Mouse (Mus musculus) limb, embryonic 13.5 days (tissue): ENCODE results near the gene Bspry. TPM values are rescaled to one million over a fixed set of nuclear protein-coding genes. Genes with fewer than 3 reads are reported as not detected.
A peak's percentile ranks its signal among the peaks of the same experiment; 100 is the strongest.

Experiments
- ATAC-seq: fragments of 200-750 bp; cut with Nextera tagmentation; 2 replicates; pipeline ENCODE4 v1.8.0; 2017; ENCODE audit warnings: low read depth, moderate number of reproducible peaks, moderate TSS enrichment; ENCODE audit not compliant: low FRiP score
- H3K27ac ChIP-seq: fragments of 300-500 bp; sonication (generic); 2 replicates; pipeline ENCODE4 v1.5.1; 2015; ENCODE audit warnings: inconsistent platforms, mild to moderate bottlenecking, moderate library complexity
- H3K27me3 ChIP-seq: fragments of 300-500 bp; sonication (generic); 2 replicates; pipeline ENCODE4 v1.6.1; 2015; ENCODE audit warnings: mild to moderate bottlenecking, inconsistent platforms
- H3K36me3 ChIP-seq: fragments of 300-500 bp; sonication (generic); 2 replicates; pipeline ENCODE4 v1.6.1; 2015; ENCODE audit warnings: inconsistent platforms, mild to moderate bottlenecking, moderate library complexity
- H3K4me1 ChIP-seq: fragments of 300-500 bp; sonication (generic); 2 replicates; pipeline ENCODE4 v1.6.1; 2015; ENCODE audit warnings: inconsistent platforms
- H3K4me2 ChIP-seq: fragments of 300-500 bp; sonication (generic); replicated peaks from 2 replicates; pipeline ENCODE4 v1.6.1; 2015; ENCODE audit warnings: inconsistent platforms, mild to moderate bottlenecking, moderate library complexity
- H3K4me3 ChIP-seq: fragments of 300-500 bp; sonication (generic); 2 replicates; pipeline ENCODE4 v1.5.1; 2015; ENCODE audit warnings: moderate library complexity, mild to moderate bottlenecking, inconsistent platforms
- H3K9ac ChIP-seq: fragments of 300-500 bp; sonication (generic); 2 replicates; pipeline ENCODE4 v1.6.1; 2015; ENCODE audit warnings: mild to moderate bottlenecking, inconsistent platforms
- H3K9me3 ChIP-seq: fragments of 300-500 bp; sonication (generic); 2 replicates; pipeline ENCODE4 v1.6.1; 2016; ENCODE audit warnings: inconsistent platforms
- WGBS: fragments of 180-500 bp; shearing (Covaris S2); methylation state at CpG from one replicate; pipeline ENCODE4 v1.1.7; 2015; 5-methylcytosine and 5-hydroxymethylcytosine counted together
- polyA plus RNA-seq: library from polyadenylated mRNA; unstranded; fragments of >200 nt; fragmentation: Nextera tagmentation; extraction: Ambion mirVana; gene quantifications from 2 replicates; pipeline ENCODE4 v1.2.1, GENCODE M21; 2015

Bspry gene
- polyA plus RNA-seq, 1 experiment from 2014 or later: 3.2 TPM

DNA sequence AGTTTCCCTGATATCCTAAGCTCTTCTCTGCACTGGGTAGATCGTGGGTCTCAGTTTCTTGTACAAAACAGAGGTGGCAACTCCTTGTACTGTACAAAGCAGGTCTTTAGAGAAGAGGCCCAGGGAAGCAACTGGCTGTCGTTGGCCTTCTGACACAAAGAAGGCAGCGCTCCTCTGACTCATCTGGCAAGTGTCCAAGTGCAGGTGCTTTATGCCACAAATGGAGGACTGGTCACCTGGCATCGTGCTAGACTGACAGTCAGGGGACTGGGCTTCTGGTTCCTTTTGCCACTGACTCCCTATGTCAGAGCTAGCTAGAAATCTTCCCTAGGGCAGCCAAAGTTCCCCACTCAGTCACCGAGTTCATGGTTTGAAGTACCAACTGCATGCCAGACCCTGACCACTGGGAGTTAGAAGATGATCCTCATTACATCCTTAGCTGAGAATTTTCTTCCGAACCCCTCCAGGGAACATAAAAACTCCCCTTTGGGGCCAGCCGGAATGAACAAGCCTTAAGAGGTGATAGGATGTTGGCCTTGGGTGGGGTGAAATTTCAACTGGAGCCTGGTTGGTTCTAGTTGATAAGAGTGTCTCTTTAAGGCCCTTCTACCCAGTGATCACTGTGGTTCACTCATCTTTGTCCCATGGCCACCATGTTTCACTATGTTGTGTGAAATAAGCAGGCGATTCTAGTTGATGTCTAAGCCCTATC lies 5.8 kb downstream of the Bspry start:
- Histone ChIP-seq H3K4me1 (peaks cover 4% of the 10 kb centered on the region; the same call in 1 of the 2 replicates), H3K27ac (no peak overlapping the region), H3K9ac (no peak overlapping the region), H3K4me2 (no peak overlapping the region), H3K9me3 (no peaks in the 10 kb centered on the region), H3K4me3 (no peak overlapping the region), H3K27me3 (peaks cover 19% of the 10 kb centered on the region), H3K36me3 (no peaks in the 10 kb centered on the region)
- no peak for ATAC-seq
- WGBS: 88% methylated on average over 8 of the region's 8 CpGs

DNA sequence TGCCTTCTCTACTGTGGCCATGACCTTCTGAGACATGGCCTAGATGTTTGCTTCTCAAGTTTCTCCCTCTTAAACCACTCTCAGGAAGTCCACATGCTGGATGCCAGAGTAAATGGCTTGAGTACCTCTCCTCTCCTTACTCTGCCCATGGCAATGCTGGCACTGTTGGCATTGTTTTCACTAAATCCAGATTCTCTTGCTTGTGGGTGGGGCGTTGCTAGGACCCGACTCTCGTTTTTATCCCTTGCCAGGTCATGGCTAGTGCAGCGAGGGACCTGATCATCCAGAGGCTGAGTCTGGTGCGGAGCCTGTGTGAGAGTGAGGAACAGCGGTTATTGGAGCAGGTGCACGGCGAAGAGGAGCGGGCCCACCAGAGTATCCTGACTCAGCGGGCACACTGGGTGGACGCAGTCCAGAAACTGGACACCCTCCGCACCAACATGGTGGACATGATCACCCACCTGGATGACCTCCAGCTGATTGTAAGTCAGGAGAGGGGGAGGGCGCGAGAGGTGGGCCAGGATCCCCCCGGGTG lies 6.4 kb downstream of the Bspry start:
- ATAC-seq: no peak
- no peak overlapping the region for H3K4me3 ChIP-seq
- 88% methylated on average over 15 of the region's 15 CpGs for WGBS

DNA sequence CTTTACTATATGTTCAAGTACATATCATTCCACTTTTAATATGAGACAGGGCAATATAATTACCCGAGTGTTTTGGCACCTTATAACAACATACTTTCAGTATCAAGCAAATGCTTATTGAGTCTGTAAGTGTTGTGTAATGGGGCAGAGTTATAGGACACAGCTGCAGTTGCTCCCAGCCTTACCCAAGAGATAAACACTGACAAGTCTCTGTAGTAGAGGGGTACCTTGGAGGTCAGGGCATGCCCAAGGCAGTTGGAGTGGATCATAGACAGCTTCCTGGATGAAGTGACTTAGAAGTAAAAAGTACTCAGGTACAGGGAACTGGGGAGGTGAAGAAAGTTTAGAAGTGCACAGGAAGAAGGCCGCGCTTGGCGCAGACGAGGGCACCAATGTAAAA lies 7.3 kb downstream of the Bspry start:
- ATAC-seq: no peak
- H3K36me3 ChIP-seq: no peaks in the 10 kb centered on the region
- 89% methylated on average over 5 of the region's 5 CpGs for WGBS

More for the DNA sequence above, 6.4 kb downstream of the Bspry start:
- Histone ChIP-seq H3K4me1 (no peaks in the 10 kb centered on the region), H3K27ac (no peak overlapping the region), H3K4me2 (no peak overlapping the region), H3K27me3 (peaks cover 13% of the 10 kb centered on the region), H3K9me3 (no peaks in the 10 kb centered on the region), H3K9ac (no peak overlapping the region), H3K36me3 (no peaks in the 10 kb centered on the region)

DNA sequence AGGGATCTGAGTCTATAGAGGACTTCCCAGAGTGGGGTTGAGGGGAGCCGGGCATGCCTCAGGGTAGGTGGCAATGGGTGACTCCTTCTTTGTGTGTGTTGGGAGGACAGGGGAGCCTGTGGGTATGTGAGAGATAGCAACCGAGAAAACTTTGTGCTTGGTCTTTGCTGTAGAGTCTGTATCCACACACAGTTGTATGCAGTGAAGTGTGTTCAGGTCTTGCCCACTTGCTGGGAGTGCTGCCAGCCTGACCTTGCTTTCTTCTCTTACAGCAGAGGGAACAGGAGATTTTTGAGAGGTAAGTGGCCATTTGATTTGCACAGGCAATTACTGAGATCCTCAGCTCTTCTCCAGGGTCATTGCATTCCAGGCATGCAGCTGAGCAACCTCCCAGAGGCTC lies 8.1 kb downstream of the Bspry start:
- Histone ChIP-seq H3K36me3 (no peaks in the 10 kb centered on the region), H3K4me1 (no peaks in the 10 kb centered on the region), H3K4me2 (no peak overlapping the region), H3K9me3 (no peaks in the 10 kb centered on the region), H3K27ac (no peak overlapping the region), H3K4me3 (no peak overlapping the region), H3K9ac (no peak overlapping the region), H3K27me3 (no peaks in the 10 kb centered on the region)
- WGBS: 86% methylated on average over 2 of the region's 2 CpGs
- no peak for ATAC-seq

More for the DNA sequence above, 7.3 kb downstream of the Bspry start:
- Histone ChIP-seq H3K9ac (no peak overlapping the region), H3K27ac (no peak overlapping the region), H3K4me1 (no peaks in the 10 kb centered on the region), H3K4me3 (no peak overlapping the region), H3K4me2 (no peak overlapping the region), H3K9me3 (no peaks in the 10 kb centered on the region), H3K27me3 (peaks cover 5% of the 10 kb centered on the region; the same call in 1 of the 2 replicates)

DNA sequence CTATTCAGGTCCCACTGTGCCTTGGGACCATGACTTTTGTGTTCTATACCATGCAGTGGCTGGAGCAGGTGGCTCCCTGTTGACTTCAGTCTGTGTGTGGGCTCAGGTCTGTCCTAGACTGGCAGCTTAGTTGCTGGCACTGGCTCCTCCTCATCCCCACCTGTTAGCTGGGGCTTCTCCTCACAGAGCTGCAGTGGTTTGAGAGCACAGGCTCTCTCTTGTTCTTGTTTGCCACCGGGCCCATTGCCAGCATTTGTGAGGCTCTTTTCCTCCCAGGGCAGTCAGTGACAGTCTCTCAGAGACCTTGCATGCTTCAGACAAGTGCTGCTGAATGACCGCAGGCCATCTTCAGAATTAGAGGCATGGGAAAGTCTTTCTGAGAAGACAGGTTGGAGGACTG lies 12.8 kb downstream of the Bspry start:
- Histone ChIP-seq H3K4me3 (no peak overlapping the region), H3K4me2 (no peak overlapping the region), H3K27me3 (no peaks in the 10 kb centered on the region), H3K36me3 (peaks cover 14% of the 10 kb centered on the region), H3K9ac (no peak overlapping the region), H3K9me3 (no peaks in the 10 kb centered on the region), H3K27ac (no peak overlapping the region), H3K4me1 (no peaks in the 10 kb centered on the region)
- no peak for ATAC-seq
- WGBS: 73% methylated on average over 2 of the region's 2 CpGs

DNA sequence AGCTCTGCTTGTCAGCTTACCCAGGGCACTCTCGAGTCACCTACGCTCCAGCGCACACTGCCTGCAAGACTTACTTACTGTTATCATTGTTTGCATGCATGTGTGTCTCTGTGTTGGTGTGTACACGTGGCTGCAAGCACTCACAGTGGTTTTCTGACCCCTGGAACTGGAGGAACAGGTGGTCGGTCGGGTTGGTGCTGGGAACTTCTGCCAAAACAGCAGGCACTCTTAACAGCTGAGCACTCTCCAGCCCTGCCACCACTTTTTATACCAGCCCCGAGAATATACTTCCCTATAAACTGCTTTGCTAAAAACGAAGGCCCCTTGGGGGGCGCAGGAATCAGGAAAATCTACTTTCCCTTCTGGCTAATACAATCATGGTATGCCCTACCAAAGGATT lies 14.4 kb downstream of the Bspry start:
- H3K27ac ChIP-seq: no peak overlapping the region
- no peaks in the 10 kb centered on the region for H3K27me3 ChIP-seq
- no peaks in the 10 kb centered on the region for H3K4me1 ChIP-seq
- H3K9me3 ChIP-seq: no peaks in the 10 kb centered on the region
- no peak overlapping the region for H3K4me3 ChIP-seq
- no peak overlapping the region for H3K4me2 ChIP-seq
- H3K9ac ChIP-seq: no peak overlapping the region
- 65% methylated on average over 9 of the region's 9 CpGs for WGBS
- H3K36me3 ChIP-seq: peaks cover 30% of the 10 kb centered on the region
- no peak for ATAC-seq

DNA sequence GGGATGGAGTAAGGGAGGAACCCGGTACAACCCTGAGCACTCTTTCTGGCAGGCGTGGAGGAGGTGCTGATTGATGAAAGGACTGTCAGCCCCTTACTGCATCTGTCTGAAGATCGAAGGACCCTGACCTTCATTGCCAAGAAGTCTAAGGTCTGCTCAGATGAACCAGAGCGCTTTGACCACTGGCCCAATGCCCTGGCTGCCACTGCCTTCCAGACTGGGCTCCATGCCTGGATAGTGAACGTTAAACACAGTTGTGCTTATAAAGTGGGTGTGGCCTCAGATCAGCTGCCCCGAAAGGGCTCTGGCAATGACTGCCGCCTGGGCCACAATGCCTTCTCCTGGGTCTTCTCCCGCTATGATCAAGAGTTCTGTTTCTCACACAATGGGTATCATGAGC lies 16.1 kb downstream of the Bspry start:
- no peaks in the 10 kb centered on the region for H3K9me3 ChIP-seq
- no peak overlapping the region for H3K4me3 ChIP-seq
- H3K9ac ChIP-seq: no peak overlapping the region
- H3K36me3 ChIP-seq: peaks cover 39% of the 10 kb centered on the region
- H3K27me3 ChIP-seq: no peaks in the 10 kb centered on the region
- H3K4me1 ChIP-seq: peaks cover 3% of the 10 kb centered on the region
- 79% methylated on average over 8 of the region's 8 CpGs for WGBS
- H3K4me2 ChIP-seq: no peak overlapping the region
- ATAC-seq: no peak
- no peak overlapping the region for H3K27ac ChIP-seq

DNA sequence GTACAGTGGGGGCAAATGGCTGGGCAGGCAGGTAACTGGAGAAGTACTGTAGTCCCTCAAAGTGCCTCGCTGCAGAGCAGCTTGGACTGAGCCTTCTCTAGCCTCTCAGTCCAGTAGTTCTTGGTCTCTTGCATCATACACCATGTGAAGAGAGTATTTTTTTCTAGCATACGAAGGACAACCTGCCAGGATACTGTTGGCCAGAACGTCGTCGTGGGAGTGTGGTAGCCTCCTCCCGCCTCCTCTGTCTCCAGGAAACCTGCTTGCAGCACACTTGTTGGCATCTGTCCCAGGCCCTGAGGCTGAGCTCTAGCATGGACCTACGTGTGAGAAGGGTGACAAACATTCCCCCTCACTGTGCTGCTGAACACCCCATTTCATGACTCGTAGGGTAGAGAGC lies 17.0 kb downstream of the Bspry start:
- peaks cover 8% of the 10 kb centered on the region for H3K4me1 ChIP-seq
- ATAC-seq: no peak
- 74% methylated on average over 8 of the region's 8 CpGs for WGBS
- no peak overlapping the region for H3K4me2 ChIP-seq
- no peaks in the 10 kb centered on the region for H3K9me3 ChIP-seq
- peaks cover 39% of the 10 kb centered on the region for H3K36me3 ChIP-seq
- no peak overlapping the region for H3K4me3 ChIP-seq
- H3K27ac ChIP-seq: no peak overlapping the region
- H3K9ac ChIP-seq: no peak overlapping the region
- H3K27me3 ChIP-seq: no peaks in the 10 kb centered on the region

DNA sequence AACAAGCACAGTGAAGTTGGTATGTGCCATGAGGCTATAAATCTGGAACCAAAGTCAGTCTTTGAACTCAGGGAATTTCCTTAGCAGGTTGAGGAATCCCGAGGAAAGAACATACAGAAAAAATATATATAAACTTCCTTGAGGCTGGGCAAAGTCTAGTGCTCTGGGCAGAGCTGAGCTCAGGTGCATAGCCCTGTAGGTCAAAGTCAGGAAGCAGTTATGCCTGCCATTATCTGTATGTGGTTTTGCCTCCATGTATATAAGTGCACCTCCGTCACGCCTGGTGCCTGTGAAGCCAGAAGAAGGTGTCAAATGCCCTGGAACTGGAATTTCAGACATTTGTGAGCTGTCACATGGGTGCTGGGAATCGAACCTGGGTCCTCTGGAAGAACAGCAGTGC lies 20.9 kb downstream of the Bspry start:
- Histone ChIP-seq H3K9me3 (no peaks in the 10 kb centered on the region), H3K27ac (no peak overlapping the region), H3K4me3 (peak overlapping the region; percentile 79; the same call in 1 of the 2 replicates), H3K4me1 (peaks cover 17% of the 10 kb centered on the region), H3K36me3 (peaks cover 39% of the 10 kb centered on the region), H3K4me2 (peak overlapping the region; percentile 76), H3K27me3 (no peaks in the 10 kb centered on the region), H3K9ac (no peak overlapping the region)
- no peak for ATAC-seq
- 76% methylated on average over 4 of the region's 4 CpGs for WGBS

DNA sequence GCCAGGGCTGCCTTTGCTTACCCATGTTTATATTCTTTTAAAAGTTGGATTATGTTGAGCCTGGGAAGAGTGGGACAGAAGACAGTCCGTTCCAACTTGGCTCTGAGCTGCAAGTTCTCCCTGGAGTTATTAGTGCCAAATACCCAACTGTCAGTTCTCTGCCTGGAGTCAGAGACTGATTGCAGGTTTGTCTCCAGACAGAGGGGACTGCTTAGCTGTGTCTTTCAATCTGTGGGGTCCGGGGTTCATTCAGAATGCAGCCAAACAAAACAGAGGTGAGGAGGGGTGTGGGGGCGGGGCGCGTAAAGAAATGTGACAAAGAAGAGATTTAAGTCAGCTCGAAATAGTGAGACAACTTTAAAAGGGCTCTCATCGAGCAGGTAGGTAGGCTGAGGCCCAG lies 21.7 kb downstream of the Bspry start:
- Histone ChIP-seq H3K9me3 (no peaks in the 10 kb centered on the region), H3K27ac (peak overlapping the region; percentile 69; the same call in 1 of the 2 replicates), H3K9ac (peak overlapping the region; percentile 83), H3K36me3 (peaks cover 33% of the 10 kb centered on the region), H3K4me2 (peak overlapping the region; percentile 76), H3K4me1 (peaks cover 17% of the 10 kb centered on the region), H3K4me3 (peak overlapping the region; percentile 79), H3K27me3 (no peaks in the 10 kb centered on the region)
- WGBS: 3% methylated on average over 7 of the region's 7 CpGs
- ATAC-seq: peak; percentile 41; the same call in 1 of the 2 replicates

DNA sequence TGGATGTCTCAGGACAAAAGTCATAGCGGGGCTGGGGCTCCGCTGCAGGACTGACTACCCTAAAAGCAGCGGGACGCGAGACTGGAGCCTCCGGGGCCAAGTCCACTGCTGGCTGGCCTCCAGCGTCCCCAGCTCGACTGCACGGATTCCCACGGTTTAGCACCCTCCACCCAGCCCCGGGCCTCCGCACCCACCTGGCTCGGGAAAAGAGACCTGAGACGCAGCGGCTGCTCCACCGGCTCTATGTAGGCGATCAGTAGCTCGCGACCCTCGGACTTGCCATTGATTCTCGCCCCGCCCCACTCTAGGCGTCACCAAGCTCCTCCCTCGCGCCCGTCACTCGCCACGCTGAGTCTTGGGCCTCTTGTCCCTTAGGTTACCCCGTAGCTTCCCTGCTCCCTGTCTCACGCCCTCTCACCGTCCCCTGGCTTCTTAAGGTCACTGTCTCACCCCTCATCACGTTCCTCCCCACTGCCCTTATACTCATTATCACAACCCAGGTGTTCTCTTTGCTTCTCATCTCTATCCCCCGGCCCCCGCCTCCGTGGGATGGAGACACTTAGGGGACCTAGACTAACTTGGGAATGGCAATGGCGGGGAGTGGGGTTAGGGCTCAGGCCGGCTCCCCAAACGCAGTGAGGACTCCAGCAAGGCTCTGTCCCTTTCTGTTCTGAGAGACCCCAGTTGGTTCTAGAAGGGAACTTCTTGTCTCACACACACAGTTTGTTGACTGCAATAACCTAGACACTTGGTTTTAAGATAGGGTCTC lies 22.3 kb downstream of the Bspry start:
- Histone ChIP-seq H3K4me1 (peaks cover 17% of the 10 kb centered on the region), H3K27me3 (no peaks in the 10 kb centered on the region), H3K27ac (peak overlapping the region; percentile 69; the same call in 1 of the 2 replicates), H3K36me3 (peaks cover 29% of the 10 kb centered on the region), H3K4me2 (peak overlapping the region; percentile 76), H3K9ac (peak overlapping the region; percentile 83), H3K9me3 (no peaks in the 10 kb centered on the region), H3K4me3 (peak overlapping the region; percentile 79)
- 2% methylated on average over 38 of the region's 38 CpGs for WGBS
- ATAC-seq: peak; percentile 95

DNA sequence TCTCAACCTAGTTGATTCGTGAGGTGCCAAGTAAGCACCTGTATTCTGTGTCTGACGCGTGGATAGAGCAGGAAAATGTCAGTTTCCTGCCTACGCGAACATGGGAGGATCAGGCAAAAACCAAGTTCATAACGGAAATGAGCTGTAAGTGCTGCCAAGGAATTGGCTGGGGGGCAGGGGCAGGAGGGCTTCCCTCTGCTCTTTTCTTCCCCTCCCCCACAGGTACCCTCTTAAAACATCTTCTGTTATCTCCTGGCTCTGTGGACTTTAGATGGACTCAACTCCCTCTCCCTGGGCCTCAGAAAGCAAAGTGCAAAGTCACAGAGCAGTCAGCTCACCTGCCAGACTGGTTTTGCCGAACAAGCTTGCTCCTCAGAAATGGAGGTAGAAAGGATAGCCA lies 23.1 kb downstream of the Bspry start:
- ATAC-seq: no peak
- Histone ChIP-seq H3K4me1 (peaks cover 17% of the 10 kb centered on the region), H3K9me3 (no peaks in the 10 kb centered on the region), H3K9ac (no peak overlapping the region), H3K4me3 (no peak overlapping the region), H3K27me3 (no peaks in the 10 kb centered on the region), H3K4me2 (no peak overlapping the region), H3K27ac (no peak overlapping the region), H3K36me3 (peaks cover 29% of the 10 kb centered on the region)
- WGBS: 73% methylated on average over 7 of the region's 7 CpGs
